Mouse (Mus musculus) erythroblast, embryonic 14.5 days (primary cell): ENCODE measurements at regions not wholly inside any gene's neighbourhood (a gene's known extent, or its start where the extent isn't known, plus 50 kb on each side); places are given as distances from the start of the nearest gene placed in this dataset.

ENCODE experiments used
- GATA1 ChIP-seq: IDR thresholded peaks from 2 replicates; pipeline ENCODE4 v1.6.1; 2012; ENCODE audit warnings: low read length, inconsistent platforms, mixed read lengths
- TAL1 ChIP-seq: IDR thresholded peaks from 3 replicates; pipeline ENCODE4 v1.6.1; 2012; ENCODE audit warnings: low read length, inconsistent platforms, mixed read lengths

GRCm38 (mm10) chr2:10825278-10826133 is 346.4 kb upstream of the Prkcq start:
- TF ChIP-seq GATA1 (no peak), TAL1 (no peak)
